Mouse (Mus musculus) forelimb bud, embryonic 11.5 days (tissue): ENCODE measurements at regions not wholly inside any gene's neighbourhood (a gene's known extent, or its start where the extent isn't known, plus 50 kb on each side); places are given as distances from the start of the nearest gene placed in this dataset.

Source experiments
- DNase-seq: peaks from one replicate; pipeline ENCODE4 v3.0.0-alpha.2; 2012; ENCODE audit warnings: low read depth, low spot score

GRCm38 (mm10) chr10:125885796-125886195 lies 80.2 kb upstream of the Lrig3 start:
- no peak for DNase-seq

- DNase-seq, result no peak
Observed at GRCm38 (mm10) chr10:125892122-125892521, 73.8 kb upstream of the Lrig3 start.

- DNase-seq, result no peak
Observed at GRCm38 (mm10) chr10:125895744-125896482, 70.1 kb upstream of the Lrig3 start.

DNA sequence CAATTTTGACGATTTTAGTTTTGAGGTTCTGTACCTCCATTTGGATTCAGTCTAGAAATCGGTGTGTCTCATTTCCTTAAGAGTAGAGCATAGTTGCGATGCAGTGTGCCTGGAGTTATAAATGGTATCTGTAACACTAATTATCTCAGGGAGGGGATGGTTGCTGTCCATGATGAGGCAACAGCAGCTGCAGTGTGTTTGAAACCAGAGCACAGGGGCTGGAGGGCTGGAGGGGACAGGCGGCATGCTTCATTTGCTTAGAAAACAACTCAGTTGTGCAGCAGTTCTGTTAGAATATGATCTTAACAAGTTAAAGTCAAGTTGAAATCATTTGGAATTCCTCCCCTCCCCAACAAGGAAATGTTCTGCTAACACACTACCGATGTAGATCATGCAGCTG lies 69.3 kb upstream of the Lrig3 start:
- no peak for DNase-seq

DNA sequence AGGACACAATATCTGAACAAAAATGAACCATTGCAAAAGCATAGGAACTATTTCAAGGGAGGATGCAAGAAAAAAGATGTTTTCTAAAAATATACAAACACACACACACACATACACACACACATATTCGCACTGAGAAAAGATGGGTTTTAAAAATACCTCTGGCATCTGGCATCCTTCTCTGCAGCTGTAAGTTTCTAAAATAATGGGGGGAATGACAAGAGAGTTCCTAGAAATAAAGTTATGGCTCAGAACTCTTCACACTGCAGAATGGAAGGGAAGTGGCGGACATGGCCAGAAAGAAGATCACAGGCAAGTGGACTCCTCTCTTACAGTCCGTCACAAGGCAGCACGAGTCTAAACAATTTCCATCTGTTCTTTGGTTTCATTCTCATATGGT lies 66.5 kb upstream of the Lrig3 start:
- no peak for DNase-seq

DNA sequence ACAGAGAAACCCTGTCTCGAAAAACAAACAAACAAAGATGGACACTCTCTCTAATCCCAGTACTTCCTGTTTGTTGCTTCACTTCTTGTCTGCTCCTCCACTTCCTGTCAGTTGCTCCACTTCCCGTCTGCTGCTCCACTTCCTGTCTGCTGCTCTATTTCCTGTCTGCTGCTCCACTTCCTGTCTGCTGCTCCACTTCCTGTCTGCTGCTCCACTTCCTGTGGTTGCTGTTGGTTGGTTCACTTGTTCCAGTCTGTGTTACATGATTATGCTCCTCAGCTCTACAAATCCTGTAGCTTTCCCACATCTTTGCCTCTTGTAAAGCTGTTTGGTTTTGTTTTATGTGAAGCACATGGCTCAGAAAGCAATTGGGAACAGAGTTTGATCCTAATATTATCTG lies 65.4 kb upstream of the Lrig3 start:
- no peak for DNase-seq

DNA sequence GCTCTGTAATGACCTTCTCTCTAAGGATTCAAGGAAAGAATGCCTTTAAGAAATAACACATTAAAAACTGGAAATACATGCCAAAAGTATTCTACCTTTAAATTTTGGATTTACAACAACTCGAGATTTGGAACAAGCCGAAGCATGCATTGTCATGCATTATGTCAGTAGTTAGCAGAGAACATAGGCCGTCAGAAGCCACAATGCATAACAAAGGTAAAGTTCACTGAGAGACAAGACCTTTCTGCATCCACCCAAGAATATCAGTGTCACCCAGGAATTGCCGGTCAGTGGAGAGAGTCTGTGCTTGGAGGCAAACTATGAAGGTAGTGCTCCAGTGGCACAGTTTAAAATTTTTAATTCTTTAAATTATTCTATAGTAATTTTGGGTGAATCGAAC lies 63.3 kb upstream of the Lrig3 start:
- no peak for DNase-seq

- DNase-seq, result no peak
Observed at GRCm38 (mm10) chr10:125912207-125912606, 53.8 kb upstream of the Lrig3 start.
